Mouse (Mus musculus) urinary bladder, postnatal 25 days (tissue): ENCODE results near the gene Otop2.

ENCODE experiments used
- DNase-seq: peaks from one replicate; pipeline ENCODE4 v3.0.0; 2022; ENCODE audit warnings: low spot score

Otop2 gene

DNA sequence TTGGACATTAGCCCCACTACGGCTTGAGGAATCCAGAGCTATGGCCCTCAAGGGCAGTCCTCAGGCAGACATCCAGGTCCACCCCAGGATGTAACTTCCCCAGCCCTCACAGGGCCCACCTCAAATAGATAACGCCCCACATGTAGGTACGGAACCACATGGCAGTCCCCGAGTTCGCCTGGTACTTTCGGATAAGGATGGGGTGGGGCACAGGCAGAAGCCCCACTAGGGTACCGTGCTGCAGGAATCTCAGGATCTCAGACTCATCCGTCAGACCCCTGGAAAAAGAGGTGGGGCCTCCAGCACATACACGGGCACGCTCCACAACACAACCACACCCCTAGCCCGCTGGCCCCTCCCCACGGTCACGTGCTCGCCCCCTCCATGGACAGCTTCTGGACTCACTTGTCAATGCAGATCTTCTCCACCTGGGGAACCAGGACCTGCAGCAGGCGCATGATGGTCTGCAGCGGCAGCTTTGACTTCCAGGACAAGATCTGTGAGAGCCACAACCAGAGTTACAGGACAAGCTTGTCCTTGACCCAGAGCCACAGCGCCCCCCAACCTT, 41.8 kb downstream of the Otop2 start:
- no peak for DNase-seq

DNA sequence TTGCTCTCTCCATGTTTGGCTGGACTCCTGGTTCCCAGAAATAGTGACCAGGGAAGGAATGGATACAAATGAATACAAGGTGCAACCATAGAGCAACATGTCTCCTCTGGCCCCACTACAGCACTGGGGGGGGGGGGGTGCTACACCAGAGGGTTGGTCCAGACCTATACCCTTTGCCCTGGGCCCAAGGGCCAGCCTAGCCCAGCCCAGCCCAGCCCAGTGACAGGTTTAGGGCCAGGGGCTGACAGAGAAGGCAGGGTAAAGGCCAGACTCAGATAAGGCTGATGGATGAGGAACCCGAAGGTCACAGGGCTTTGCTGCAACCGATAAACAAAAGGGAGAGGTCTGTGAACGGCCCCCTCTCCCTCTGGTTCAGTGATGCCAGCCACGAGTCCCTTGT, 43.0 kb downstream of the Otop2 start:
- DNase-seq: no peak

- no peak for DNase-seq
Measured at GRCm38 (mm10) chr11:115353375-115353774, 46.4 kb downstream of the Otop2 start.

DNA sequence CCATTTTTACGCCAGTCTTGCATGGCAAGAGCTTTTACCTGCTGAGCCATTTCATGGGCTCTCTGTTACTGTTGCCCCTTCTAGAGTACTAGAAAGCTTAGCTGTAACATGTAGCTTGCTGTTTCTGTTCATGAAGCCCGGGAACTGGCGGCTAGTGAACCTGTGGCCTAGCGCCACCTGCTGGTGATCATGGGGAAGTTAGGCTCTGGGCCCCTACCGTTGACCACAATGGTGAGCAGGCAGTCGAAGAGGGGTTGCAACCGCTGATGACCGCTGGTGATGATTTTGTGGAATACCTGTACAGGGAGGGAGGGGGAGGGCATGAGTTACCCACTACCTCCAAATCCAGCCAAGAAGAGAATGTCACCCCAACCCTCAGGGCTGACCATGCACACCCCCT, 47.2 kb downstream of the Otop2 start:
- DNase-seq: peak; percentile 67

- DNase-seq: peak; percentile 71
Measured at GRCm38 (mm10) chr11:115358468-115358867, 51.5 kb downstream of the Otop2 start.

GRCm38 (mm10) chr11:115359293-115359692, 52.3 kb downstream of the Otop2 start:
- no peak for DNase-seq

GRCm38 (mm10) chr11:115359726-115360125, 52.8 kb downstream of the Otop2 start:
- DNase-seq: no peak

- DNase-seq: no peak
Measured at GRCm38 (mm10) chr11:115364136-115364535, 57.2 kb downstream of the Otop2 start.

GRCm38 (mm10) chr11:115366039-115366705, 59.2 kb downstream of the Otop2 start:
- no peak for DNase-seq

DNA sequence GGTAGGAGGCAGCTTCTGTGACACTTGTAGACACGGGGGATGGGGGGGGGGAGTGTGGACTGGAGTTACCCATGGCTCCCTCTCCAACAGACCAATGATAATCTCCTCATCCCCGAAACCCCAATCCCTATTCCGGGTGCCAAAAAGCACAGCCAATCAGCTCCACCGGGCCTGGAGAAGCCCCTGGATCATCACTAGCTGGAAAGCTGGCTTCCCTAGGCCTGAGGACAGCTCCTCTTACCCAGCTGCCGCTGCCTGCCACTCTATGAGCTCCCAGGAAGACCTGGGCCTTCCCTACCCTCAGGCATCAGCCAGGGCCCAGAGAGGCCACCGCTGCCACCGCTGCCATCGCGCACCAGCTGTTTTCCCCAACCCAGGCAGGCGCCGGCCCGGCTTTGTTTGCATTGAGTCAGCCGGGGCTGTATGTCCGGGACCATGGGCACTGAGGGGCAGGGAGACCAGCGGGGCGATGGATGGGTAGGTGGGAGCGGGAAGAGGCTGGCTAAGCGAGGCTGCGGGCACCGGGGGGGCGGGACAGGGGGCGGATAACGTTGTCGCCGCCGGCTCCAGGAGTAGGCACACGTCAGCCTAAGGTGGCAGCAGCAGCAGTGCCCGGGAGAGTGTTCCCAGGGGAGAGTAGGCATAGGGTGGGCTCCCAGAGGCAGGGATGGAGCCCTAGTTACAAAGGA, 59.9 kb downstream of the Otop2 start:
- DNase-seq: no peak

DNA sequence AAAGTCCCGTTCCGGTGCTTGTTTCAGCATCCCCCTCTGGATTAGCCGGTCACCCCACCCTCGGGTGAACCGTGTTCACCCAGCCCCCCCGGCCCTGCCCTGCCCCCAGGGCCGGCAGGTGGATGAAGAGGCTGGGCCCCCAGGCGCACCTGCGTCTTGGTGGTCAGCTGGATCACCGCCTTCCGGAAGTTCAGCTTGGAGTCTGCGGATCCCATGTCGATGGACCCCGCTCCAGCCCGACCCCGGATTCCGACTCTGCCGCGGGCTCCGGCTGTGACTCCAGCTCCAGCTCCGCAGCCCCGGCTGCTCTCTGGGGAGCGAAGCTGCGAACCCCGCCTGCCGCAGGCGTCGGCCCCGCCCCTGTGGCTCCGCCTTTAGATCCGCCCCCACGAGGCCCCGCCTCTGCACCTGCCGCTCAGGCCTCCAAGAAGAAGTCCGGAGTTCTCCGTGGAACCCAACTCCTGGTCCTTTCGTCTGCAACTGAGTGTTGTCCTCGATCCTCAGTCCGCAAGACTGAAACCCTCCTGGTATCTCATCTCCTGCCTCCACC, 60.5 kb downstream of the Otop2 start, which contains the start of gene Hid1:
Gene Hid1 (minus strand): TSS at position 362 of the 550 bp plus-strand sequence.
- DNase-seq: peak; percentile 79

DNA sequence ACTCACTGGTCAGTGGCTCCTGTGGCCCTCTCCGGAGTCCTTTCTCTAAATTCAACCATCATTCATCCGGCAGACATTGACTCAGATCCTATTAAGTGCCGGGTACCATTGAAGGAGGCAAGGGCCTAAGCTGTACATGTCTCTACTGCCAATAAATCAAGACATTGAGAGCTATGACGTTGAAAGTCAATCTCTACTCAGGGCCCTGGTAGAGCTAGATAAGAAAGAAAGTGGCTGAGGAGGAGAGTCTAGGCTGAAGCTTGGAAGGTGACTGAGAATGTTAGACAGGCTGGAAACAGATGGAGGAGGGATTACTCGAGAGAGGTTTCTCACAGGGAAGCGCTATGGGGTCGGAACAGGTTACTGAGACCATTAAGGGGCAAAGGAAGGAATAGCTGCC, 63.4 kb downstream of the Otop2 start:
- no peak for DNase-seq

DNA sequence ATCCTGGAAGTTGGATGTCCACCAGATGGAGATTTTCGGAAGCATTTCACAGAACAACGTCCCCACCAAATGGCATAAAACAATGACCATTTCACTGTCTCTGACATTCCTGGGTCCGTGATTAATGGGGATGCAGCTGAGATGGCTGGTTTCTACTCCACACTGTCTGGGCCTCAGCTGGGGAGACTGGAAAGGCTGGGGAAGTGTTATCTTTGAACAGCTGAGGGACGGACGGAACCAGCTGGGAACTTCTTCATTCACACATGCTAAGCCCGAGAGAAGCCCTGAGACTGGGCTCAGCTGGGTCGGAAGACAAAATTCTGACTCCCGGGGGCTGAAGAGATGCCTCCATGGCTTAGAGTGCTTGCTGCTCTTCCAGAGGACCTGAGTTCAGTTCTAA, 64.4 kb downstream of the Otop2 start:
- no peak for DNase-seq

DNA sequence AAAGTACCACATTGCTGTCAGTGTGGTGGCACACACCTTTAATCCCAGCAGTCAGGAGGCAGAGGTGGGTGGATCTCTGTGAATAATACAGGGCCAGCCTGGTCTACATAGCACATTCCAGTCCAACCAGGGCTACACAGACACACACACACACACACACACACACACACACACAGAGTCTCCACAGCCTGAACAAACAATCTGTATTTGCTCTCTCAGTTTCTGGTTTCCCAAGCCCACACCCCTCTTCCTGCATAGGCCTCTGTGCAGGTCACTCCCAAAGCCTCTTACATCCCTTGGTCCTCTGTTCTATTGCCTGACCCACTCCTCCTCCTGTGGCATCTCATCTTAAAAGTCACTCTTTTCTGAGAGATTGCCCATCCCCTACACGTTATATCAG, 65.1 kb downstream of the Otop2 start:
- DNase-seq: no peak

- no peak for DNase-seq
Measured at GRCm38 (mm10) chr11:115372737-115373136, 65.8 kb downstream of the Otop2 start.

DNA sequence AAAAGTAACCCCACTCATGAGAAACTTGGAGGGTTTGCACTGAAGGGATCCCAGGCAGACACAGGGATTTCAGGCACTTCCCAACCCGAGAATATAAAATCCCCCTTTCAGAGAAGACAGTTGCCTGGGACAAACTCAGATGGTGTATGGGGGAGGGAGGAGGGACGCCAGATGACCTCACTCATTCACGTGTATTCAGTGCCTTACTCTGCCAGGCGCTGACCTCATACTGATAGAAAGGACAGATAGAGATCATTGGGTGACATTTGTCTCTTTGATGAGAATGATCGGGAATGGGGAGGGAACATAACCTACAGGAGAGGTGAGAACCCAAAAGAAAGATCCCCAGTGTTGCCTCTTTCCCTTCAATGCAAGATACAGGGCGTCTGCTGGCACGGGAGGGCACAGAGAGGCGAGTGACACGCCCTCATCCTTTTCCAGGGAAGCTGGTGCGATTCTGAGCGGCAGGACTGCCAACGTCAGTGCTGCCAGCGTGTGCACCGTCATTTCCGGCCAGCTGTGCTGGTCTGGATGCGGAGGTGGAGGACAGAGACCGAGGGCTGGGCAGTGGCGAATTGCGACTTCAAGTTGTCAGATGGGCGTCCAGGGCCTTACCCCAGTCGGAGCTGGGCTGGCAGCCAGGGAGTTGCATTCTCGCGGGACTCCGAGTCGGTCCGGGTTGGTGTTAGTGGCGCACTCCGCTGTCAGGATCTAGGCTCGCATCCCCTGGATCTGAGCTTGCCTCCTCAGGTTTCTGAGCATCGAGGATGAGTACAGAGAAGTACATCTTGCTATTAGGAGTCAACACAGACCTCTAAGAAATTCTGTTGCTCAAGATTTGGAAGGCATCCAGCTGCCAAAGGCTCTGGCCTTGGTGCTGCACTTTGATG, 67.1 kb downstream of the Otop2 start:
- peak; percentile 57 for DNase-seq

- no peak for DNase-seq
Measured at GRCm38 (mm10) chr11:115374695-115375425, 67.9 kb downstream of the Otop2 start.

GRCm38 (mm10) chr11:115376722-115377121, 69.8 kb downstream of the Otop2 start:
- no peak for DNase-seq

GRCm38 (mm10) chr11:115377254-115377653, 70.3 kb downstream of the Otop2 start:
- no peak for DNase-seq

DNA sequence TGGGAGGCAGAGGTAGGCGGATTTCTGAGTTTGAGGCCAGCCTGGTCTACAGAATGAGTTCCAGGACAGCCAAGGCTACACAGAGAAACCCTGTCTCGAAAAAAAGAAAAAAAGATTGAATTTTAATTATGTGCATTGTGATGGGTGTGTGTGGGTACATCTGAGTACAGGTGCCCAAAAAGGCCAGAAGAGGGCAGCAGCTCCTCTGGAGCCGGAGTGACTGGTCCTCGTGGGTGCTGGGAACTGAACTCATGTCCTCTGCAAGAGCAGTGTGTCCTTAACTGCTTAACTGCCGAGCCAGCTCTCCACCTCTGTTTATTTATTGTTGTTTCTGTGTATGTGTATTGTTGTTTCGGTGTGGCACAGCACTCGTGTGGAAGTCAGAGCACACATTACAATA, 70.9 kb downstream of the Otop2 start:
- DNase-seq: no peak

DNA sequence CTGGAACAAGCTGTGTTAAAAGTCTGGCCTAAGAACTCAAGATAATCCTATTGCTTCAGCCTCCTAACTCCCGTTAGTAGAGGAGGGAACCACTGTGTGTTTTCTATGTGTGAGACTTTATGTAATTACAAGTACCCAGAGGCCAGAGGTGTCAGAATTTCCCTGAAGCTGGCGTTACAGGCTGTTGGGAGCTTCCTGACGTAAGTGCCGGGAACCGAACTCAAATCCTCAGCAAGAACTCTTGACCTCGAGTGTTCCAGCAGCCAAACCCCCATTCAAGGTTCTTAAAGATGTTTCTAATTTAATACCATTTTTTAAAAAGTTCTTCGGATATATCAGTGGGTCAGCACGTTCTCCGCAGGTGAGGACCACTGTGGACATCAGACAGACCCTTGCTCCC, 74.3 kb downstream of the Otop2 start:
- DNase-seq: no peak
